Mouse (Mus musculus) v-Abl transformed pro-B cells (cell line): ENCODE data around the gene Mastl.

ENCODE experiments used
- in situ Hi-C, 2 experiments: fragments of 400-800 bp; cut with MboI; formaldehyde crosslinking; loops; one replicate each; pipeline ENCODE4 v1.15.1; 2025; ENCODE audit not compliant: unreplicated experiment in 2 of 2

The Mastl gene

GRCm38 (mm10) chr2:23155777-23156607, at the start of gene Mastl, which contains the start of gene Yme1l1:
Gene Mastl (minus strand): TSS chr2:23156024.
Gene Yme1l1 (plus strand): TSS chr2:23156369.
- in situ Hi-C loops = no loop called here

- in situ Hi-C loops = loop anchor here (25.0 kb wide), 1 partner anchor 384 kb away; no protein-coding TSS in a partner anchor
These were observed 47.3 kb upstream of the Mastl start for GRCm38 (mm10) chr2:23202900-23203670.

- in situ Hi-C loops = loop anchor here (25.0 kb wide), 1 partner anchor 386 kb away; no protein-coding TSS in a partner anchor
These were observed 45.2 kb upstream of the Mastl start for GRCm38 (mm10) chr2:23201034-23201433.

GRCm38 (mm10) chr2:23194366-23194765, 38.5 kb upstream of the Mastl start:
- in situ Hi-C loops = no loop called here

- in situ Hi-C loops = no loop called here
These were observed 16.5 kb upstream of the Mastl start for GRCm38 (mm10) chr2:23172305-23172704.

- in situ Hi-C loops = no loop called here
These were observed 821 bp upstream of the Mastl start for GRCm38 (mm10) chr2:23156608-23157081.

- in situ Hi-C loops = no loop called here
These were observed 614 bp downstream of the Mastl start for GRCm38 (mm10) chr2:23155199-23155621.

GRCm38 (mm10) chr2:23119573-23119972, 36.3 kb downstream of the Mastl start:
- in situ Hi-C loops = no loop called here

GRCm38 (mm10) chr2:23102266-23102665, 53.6 kb downstream of the Mastl start:
- in situ Hi-C loops = no loop called here

- in situ Hi-C loops = loop anchor here in 1 of 2 experiments (10.0 kb wide), 1 partner anchor 52 kb away; the partner anchor contains the start of gene Abi1
These were observed 58.8 kb downstream of the Mastl start for GRCm38 (mm10) chr2:23097028-23097427.

GRCm38 (mm10) chr2:23092216-23092615, 63.6 kb downstream of the Mastl start:
- in situ Hi-C loops = loop anchor here (5.0 to 10.0 kb wide), 2 partner anchors 47 to 50 kb away; partner anchors contain the start of gene Abi1 (in 2 of the 2)

- in situ Hi-C loops = no loop called here
These were observed 71.3 kb downstream of the Mastl start for GRCm38 (mm10) chr2:23084540-23084939.

- in situ Hi-C loops = no loop called here
These were observed 77.2 kb downstream of the Mastl start for GRCm38 (mm10) chr2:23078588-23078987.

- in situ Hi-C loops = no loop called here
These were observed 78.1 kb downstream of the Mastl start for GRCm38 (mm10) chr2:23077693-23078092.

- in situ Hi-C loops = no loop called here
These were observed 79.0 kb downstream of the Mastl start for GRCm38 (mm10) chr2:23076783-23077182.

- in situ Hi-C loops = no loop called here
These were observed 80.0 kb downstream of the Mastl start for GRCm38 (mm10) chr2:23075846-23076245.

GRCm38 (mm10) chr2:23071406-23071805, 84.4 kb downstream of the Mastl start:
- in situ Hi-C loops = no loop called here

GRCm38 (mm10) chr2:23070491-23070890, 85.3 kb downstream of the Mastl start:
- in situ Hi-C loops = no loop called here

GRCm38 (mm10) chr2:23068894-23069744, 86.7 kb downstream of the Mastl start:
- in situ Hi-C loops = no loop called here

- in situ Hi-C loops = no loop called here
These were observed 87.5 kb downstream of the Mastl start for GRCm38 (mm10) chr2:23068370-23068737.
